Mouse (Mus musculus) ovary, postnatal 14 days (tissue): ENCODE results near the gene Tas2r116.

Source experiments
- DNase-seq: peaks from one replicate; pipeline ENCODE4 v3.0.0; 2022; ENCODE audit warnings: low spot score

Tas2r116 gene

GRCm38 (mm10) chr6:132855138-132855537, at the start of gene Tas2r116:
Tas2r116 (plus strand) TSS chr6:132855438.
- no peak for DNase-seq

- no peak for DNase-seq
Measured at GRCm38 (mm10) chr6:132846842-132847241, 8.4 kb upstream of the Tas2r116 start, which contains the start of gene Tas2r123. Tas2r123 (plus strand) TSS chr6:132847142.

GRCm38 (mm10) chr6:132867708-132868107, 12.5 kb downstream of the Tas2r116 start, which contains the start of gene Tas2r110:
Tas2r110 (plus strand) TSS chr6:132868008.
- no peak for DNase-seq

GRCm38 (mm10) chr6:132892711-132893110, 37.5 kb downstream of the Tas2r116 start, which contains the start of gene Tas2r113:
Tas2r113 (plus strand) TSS chr6:132893011.
- DNase-seq: no peak
